Mouse (Mus musculus): Measurements from ENCODE around the gene Il5ra.
A peak's percentile ranks its signal among the peaks of the same experiment; 100 is the strongest.

GRCm38 (mm10) chr6:106663780-106664651, 84.8 kb downstream of the Il5ra start:
- TF ChIP-seq CTCF (IDR thresholded peaks at IDR 0.05) (peak; percentile 59), EP300 (IDR thresholded peaks at IDR 0.05) (no peak)
